Mouse (Mus musculus): ENCODE measurements at regions not wholly inside any gene's neighbourhood (a gene's known extent, or its start where the extent isn't known, plus 50 kb on each side); places are given as distances from the start of the nearest gene placed in this dataset.

DNA sequence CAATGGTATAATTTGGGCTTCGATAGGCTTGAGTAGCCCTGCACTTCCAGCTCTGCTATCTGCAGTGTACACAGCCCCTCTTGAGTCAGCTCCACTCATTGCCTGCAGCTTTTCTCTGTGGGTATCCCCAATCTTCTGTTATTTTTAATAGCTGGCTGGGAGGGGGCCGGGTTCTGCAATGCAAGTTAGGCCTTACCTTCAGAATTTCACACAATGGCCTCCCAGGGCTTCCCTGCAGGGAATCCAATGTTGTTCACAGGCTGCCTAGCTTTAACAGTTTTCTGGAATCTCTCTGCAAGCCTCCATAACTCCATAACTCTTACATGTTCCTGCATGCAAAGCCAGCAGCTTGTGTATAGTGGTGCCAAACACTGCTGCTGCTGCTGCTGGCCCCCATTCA lies 197.7 kb upstream of the Fam92a start:
- DNase-seq: no peak

DNA sequence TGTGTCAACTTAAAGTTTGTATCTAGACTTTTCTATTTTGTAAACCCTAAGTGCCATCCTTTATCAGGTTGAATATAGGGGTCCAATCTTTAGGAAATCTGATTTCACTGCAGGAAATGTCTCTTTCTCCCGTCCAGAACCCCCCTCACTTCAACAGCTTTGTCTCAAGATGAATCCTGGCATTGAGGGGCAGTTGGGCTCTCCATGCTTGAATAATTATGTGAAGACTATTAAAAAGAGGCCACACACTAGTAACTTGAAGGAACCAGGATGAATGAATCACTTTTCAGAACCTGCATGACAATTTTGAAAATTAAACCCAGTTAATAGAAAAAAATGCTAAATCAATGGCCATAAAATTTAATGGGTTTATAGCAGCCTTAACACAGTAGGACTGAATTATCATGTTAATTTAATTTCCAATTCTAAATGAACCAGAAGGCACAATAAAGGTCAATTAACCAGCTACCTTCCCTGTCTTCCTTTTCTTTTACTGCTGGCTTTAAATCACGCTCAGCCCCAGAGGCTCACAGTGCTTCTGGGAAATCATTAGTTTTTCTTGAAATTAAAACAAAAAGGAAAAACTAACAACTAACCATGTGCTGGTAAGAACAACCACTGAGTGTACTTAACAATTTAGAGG lies 185.3 kb upstream of the Fam92a start:
- DNase-seq: no peak

DNA sequence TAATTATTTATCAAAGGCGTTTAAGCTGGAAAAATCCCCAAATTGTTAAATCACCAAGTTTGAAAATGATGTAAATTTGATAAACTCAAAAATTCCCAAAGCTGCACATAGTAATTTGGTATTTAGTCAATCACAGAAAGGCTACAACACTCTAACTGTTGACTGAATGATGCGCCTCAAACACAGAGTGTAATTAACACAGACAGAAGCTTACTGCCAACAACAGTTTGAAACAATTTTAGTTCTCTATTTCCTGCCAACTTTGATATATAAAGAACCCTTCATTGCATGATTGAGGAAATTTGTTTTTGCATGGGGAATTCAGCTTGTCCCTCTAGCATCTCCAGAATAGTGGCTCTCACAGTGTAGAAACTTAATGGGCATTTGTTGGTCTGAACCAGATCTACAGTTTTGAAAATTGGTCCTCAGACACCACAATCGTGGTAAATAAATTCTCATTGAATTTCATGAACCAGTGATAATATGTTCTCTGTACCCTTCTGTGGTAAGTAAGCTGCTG lies 181.6 kb upstream of the Fam92a start:
- DNase-seq: no peak

DNA sequence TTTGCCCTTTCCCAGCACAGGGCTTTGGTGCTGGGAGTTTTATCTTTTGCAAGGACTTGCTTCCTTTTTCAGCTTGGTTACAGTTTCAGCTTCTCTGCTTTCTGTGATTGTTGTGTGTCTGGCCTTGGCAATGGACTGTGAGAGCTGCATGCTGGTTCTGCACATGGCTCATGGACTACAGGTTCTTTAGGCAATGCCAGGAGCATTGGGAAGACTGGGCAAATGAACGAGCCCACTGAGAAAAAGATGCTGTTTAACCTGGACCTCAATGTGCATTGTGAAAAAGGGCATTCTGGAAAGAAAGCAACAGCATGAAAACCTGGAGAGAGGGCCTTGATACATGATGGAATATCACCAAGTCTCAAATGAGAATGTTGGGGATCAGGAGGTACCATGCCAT lies 167.4 kb upstream of the Fam92a start:
- no peak for DNase-seq

DNA sequence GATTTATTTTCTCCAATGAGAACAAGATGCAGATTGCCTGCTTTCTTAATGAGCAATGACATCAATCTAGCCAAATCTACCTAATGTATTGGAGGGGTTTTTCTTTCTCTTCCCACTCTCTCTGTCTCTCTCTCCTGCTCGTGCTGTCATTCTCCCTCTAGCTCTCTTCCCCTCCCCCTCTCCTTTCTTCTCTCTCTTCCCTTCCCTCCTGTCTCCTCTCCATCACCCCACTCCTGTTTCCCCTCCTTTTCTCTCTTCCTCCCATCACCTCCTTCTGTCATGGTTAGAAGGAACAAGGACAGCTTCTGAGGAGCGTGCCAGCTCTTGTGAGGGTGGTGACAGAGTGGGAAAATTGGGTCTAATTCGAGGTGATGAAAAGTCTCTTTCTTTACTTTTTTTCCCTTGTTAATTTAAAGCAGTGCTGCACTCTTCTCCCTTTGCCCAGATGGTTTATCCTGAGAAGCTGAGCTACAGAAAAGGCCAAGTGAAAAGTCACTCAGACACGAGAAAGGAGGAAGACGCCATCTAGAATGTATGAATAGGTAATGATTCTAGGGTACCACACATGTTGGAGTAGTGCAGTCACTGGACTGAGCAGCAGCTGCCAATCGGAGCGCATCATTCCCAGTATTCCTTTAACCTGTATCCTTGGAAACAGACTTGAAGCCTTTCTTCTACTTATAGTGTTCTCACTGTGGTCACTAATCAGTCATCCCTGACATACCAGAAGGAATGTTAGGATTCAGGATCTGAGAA lies 163.2 kb upstream of the Fam92a start:
- DNase-seq: peak; percentile 25

DNA sequence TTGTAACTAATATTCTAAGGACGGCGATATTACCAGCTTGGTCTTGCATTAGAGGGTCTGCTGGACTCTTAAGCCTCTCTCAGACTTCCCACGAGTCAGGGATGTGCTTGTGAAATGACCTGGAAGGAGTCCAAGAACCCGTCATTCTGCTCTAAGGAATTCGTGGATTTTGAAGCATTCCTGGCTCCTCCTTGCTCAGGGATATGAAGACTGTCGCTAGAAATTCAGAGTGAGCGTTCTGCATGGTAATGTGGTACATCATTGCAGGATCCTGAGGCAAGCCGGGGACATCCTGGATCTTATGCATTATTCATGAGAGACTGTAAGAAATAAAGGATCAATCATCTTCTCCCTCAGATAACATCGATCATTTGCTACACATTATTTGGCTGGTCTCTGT lies 162.6 kb upstream of the Fam92a start:
- peak; percentile 8 for DNase-seq

DNA sequence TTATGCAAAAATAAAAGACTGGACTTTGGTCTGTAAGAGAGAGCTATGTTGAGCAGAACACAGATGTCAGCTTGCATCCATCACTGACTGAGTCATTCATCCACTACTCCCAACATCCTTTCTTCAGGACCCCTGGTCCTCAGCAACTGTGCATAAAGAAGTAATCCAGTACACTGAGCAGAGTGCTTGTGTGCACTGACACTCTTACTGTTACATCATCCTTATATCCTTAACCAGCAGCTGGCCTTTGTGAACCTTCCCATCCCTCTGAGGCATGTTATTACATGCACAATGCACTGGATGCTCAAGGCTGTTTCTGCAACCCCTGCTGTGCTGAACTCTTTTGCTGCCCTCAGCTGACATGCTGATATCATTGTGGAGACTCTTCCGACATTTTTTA lies 144.2 kb upstream of the Fam92a start:
- no peak for DNase-seq

DNA sequence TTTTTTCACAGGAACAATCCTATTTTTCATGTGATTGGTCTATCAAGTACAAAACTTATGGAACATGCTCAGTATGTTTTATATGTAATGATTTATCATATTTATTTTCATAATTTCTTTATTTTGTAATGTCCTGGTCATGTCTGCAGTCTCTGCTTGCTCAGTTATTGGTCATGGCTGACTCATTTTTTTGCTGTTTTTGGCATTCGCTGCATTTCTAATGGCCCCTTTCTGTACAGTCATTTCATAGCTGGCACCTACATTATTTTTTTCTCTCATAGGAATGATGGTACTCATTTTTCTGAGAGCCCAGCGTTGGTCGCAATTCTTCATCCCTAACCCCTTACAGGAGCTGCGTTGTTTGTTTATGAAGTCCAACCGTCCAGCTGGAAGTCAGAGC lies 136.5 kb upstream of the Fam92a start:
- no peak for DNase-seq

DNA sequence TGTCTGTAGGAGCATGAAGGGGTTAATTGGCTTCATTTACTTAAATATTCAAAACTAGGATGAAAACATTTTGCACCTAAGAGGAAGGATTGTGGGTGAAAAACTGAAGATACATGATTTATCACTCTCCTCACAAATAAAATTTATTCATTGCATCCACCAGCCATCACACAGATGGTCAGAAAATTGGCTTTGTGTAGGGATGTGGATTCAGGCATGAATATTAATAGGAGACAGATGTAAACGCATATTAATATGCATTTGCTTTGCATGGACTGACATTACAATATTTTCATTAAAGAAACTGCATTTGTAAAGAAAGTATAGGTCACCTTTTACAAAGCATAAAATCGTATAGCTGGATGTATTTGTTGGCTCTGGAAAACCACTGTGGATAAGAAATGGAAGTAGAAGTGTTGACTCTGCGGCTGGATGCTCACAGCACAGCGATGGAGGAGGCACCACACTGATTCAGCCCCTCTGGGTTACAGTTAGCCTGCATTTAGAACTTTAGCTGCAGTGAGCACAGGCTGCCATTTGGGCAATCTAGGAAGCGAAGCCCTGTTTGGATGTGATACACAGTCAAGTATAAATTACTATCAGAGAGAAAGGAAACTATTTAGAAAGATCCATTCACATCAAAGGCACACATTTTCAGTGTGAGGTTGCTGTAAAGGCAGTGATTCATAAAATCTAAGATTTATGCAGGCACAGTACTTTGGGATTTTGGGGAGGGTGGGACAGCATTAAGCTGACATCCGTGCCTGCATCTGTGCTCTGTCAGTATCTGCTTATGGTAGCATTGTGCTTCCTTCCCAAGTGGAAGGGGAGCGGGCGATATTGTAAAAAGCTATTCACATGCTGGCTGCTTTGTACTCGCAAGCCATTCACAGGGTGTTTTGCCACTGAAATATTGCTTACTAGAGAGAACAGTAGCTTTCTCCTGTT lies 135.1 kb upstream of the Fam92a start:
- peak; percentile 4 for DNase-seq

DNA sequence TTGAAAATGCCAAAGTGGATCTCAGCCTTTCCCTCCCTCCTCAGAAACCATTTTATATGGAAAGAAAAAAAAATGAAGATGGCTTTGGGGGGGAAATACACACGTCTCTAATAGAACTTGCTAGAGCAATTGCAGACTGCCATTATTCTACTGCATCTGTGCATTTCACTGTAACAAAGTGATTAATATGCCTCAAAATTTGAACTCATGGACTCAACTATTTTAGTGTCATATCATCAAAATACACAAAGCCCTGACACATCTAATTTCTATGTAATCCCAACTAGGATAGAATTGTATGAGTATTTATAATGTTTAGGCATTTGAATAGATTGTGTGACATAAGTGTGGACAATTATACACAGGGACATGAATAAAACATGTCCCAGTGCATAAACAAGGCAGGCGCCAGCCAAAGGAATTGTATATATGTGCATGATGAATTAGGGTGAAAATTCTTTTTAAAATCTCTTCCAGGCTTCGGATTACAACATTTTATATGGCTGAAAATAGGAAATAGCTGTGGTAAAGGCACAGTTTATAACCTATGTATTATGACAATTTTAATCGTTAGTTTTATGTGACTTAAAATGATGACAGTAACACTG lies 115.4 kb upstream of the Fam92a start:
- DNase-seq: no peak

DNA sequence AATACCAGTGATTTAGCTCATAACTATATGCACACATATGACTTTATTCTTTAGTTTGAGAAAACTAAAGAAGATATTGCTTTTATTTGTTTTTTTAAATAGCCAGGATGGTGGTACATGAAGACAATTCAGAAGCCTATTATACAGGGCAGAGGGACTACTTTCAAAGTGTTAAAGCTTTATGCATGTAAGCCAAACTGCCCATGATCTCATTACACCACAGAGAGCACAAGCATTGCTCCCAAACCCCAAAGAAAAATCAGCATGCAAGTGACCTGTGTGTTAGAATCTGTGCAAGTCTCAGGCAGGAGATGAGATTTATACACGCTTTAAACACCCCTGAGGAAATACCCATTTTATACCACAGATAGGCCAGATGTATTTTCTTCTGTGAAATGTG lies 114.6 kb upstream of the Fam92a start:
- DNase-seq: no peak

DNA sequence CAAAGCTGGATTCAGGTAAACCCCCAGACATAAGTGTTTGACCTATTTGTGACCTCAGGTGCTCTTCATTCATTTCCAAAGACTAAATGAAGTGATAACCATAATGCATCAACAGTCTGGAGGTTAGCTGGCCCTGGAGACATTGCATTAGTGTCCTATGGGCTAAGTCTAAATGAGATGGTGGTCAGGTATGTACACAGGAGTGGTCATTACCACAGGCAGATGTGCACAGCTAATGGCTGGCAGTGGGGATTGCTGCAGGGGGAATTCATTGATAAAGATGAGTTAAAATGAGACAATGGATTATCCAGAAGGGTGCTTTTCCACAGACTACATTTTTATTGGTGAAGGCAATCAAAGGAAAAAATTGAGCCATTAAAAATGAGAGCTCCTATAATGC lies 114.2 kb upstream of the Fam92a start:
- no peak for DNase-seq

DNA sequence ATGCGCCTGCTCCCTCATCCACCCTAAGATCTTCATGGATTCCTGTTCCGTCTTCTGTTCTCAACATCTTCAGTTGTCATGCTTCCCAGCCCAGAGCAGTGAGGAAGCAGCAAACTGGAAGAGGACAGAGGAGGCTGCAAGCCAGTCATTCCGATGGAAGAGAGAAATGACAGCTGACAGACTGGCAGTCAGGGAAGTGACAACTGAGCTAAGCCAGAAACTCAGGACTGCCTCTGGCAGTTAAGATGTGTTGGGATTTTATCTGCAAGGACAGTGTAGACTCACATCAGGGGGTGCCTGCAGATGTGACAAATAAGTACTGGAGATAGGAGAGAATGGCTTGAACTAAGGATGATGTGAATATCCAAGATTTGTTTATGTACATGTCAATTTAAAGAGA lies 106.1 kb upstream of the Fam92a start:
- DNase-seq: no peak

DNA sequence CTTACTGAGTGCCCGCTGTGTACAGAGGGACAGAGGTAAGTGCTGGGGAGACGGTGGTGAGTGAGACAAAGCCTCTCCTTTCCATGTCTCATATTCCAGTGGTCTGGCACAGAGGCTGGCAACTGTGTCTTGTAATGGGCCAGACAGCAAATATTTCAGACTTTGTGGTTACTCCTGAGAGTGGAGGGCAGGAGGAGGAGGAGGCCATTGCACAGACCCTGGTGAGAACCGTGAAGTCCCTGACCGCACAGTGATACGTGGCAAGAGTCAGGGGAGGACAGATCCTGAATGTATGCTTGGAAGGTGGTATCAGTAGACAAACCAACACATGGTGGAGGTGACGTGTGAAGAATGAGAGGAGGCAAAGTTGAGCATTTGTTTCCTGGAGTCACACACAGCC lies 101.6 kb upstream of the Fam92a start:
- no peak for DNase-seq

DNA sequence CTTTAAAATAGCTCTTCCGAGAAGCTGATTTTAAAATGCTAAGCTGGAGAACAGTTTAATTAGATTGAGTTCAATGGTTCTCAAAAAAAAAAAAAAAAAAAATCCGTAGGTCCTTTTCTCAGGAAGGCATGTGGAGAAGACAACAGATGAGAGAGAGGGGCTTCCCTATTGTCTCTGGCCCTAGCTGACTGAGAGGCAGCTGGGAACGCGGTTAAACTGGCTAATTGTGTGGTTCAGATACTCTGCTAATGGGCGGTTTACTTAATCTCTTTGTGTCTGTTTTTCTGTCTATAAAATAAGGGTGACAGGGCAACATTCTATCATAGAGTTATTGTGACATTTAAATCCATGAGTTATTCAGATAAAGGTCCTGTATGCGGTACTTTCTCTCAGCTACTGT lies 101.1 kb upstream of the Fam92a start:
- no peak for DNase-seq

DNA sequence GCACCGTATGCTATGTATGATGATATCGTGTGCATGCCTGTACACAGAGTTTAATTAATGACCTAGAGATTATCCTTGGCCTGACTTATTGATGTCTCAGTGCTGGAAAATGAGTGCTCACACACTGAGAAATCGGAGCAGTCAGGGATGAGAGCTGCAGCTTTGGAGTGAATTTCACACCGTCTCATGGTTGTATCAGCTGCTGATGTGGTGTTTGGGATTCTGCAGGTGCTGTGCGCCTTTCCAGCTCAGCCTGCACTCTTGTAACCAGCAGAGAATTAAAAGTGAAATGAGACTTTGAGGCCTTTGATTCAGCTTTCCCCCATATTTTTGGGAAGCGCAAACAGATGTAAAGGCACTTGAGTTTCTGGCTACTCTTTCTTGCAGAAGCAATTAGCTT lies 100.6 kb upstream of the Fam92a start:
- no peak for DNase-seq

DNA sequence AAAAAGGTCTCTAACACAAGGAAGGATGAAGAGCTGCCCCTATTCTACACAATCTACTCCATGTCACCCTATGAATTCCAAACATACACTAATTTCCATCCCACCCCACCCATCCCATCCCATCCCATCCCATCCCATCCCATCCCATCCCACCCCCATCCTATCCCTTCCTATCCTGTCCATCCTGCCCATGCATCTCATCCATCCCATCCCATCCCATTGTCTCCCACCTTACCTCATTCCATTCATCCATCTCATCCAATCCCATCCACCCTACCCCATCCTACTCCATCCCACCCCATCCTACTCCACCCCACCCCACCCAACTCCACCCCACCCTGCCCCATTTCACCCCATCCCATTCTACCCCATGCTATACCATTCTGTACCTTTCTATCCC lies 91.9 kb upstream of the Fam92a start:
- DNase-seq: no peak

DNA sequence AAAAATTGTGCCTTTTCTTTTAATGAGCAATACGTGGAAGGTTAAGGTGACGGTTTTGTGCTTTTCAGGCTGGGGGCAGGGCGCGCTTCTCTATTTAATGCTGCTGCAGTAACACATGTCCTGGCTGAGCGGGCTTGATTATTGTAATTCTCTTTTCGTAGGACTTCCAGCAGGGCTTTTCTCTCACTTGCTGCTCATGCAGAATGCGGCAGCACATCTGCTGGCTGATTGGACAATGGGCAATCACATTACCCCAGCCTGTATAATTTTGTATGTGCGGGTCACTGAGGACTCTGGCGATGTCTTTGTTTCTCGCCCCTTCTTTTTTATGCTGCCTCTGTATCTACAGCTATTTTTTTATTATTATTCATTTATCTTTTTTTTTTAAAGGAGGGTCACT lies 91.4 kb upstream of the Fam92a start:
- no peak for DNase-seq

DNA sequence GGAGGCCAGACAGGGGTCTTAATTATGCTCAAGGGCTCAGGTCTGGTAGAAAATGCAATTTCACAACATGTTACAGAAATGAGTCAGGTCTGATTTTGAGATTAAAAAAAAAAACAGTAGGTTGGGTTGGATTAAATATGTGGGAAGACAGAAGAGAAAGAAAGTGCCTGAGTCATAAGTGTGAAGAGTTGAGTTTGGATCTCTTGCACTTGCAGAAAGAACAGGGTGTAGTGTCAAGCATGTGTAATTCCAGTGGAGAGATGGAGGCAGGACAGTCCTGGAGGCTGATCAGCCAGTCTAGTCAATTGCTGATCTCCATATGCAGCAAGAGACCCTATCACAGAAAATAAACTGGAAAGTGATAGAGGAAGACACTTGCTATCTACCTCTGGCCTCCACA lies 76.2 kb upstream of the Fam92a start:
- peak; percentile 29 for DNase-seq

DNA sequence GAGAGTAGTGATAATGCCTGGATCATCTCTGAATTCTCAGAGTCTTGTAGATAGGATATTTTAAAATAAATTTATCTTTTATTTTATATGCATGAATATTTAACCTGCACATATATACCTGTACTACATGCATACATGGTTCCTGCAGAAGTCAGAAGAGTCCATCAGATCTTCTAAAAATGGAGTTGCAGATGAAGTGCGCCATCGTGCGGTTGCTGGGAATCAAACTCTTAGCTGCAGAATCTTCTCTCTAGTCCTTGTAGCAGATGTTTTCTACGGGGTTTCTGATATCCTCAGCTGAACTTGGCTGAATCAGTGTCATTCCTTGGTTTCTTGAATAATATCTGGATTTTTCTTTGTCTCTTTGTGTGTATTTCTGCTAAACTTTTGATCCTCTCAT lies 74.8 kb upstream of the Fam92a start:
- no peak for DNase-seq

DNA sequence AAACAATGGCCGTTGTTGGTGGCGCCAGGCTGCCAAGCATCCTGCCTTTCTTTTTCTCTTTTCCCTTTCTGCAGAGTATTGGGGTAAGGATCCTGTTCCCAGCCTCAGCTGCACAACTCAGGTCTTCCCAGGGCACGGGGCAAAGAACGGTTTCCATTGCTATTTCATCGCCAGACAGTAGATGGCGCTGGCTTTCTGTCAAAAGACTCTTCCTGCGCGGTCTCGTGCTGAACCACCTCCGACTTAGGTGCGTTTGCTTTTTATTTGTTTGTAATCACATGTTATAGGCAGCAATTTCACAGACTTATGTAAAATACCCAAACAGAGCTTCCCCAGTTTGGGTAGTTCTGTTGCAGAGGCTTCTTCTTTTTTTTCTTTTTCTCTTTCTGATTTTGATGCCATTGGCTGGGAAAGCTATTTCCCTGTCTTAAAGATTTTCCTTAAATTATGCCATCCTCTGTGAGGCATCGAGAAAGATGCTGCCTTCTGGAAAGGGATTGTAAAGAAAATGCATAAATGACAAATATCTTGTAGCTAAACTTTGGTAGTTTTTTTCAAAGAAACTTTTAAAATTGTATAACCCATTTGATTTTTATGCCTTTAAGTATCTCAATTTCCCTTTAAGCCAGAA lies 69.2 kb upstream of the Fam92a start:
- peak; percentile 66 for DNase-seq

DNA sequence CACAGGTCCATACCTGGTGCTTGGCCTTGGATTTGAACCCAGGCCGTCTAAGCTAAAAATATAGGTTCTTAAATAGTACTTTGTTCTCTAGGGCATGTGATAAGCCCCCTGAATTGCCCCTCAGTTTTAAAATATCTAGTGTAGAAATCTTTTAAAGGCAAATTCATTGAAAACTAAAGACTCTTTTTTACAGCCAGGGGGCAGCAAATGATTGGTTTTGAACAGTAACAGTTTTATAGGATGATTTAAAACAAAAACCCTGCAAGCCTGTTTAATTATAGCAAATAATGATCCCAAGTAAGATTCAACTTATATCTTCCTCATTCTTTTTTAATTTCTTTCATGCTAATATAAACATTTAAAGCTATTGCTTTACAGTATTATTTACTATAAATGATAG lies 58.9 kb upstream of the Fam92a start:
- no peak for DNase-seq

Data from right cerebral cortex, adult 18-20 months (tissue).